Mouse (Mus musculus) cerebellum, adult 11 months (tissue): Measurements from ENCODE around the gene Zcchc7.
"Not testable (repeated sequence)": the region's sequence is repeated elsewhere in the genome, so short reads cannot be mapped to it uniquely, and the experiment has no call there.

Source experiments
- DNase-seq: peaks from one replicate; pipeline ENCODE4 v3.0.0; 2022

Zcchc7 gene

GRCm38 (mm10) chr4:44917907-44918306 lies 162.2 kb downstream of the Zcchc7 start:
- DNase-seq = no peak

- DNase-seq = no peak
Measured at GRCm38 (mm10) chr4:44920831-44921230, 165.2 kb downstream of the Zcchc7 start.

GRCm38 (mm10) chr4:44922466-44923128 lies 166.9 kb downstream of the Zcchc7 start:
- no peak for DNase-seq

DNA sequence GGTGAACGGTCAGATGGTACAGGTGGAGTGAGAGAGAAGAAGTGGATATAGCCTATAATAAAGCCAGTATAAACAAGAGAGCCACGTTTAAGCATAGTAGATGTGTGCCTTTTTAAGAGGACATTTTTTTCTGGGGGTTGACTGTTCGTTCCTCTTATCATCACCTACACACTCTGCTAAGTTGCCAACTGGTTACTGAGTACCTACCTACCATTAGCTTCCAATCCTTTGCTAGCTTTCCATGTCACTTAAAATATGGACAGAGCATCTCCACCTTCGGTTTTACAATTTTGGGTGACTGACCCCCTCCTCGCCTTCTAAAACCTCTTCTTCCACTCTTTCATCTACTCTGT lies 167.4 kb downstream of the Zcchc7 start:
- DNase-seq = no peak

GRCm38 (mm10) chr4:44927934-44928333 lies 172.3 kb downstream of the Zcchc7 start:
- DNase-seq = no peak

DNA sequence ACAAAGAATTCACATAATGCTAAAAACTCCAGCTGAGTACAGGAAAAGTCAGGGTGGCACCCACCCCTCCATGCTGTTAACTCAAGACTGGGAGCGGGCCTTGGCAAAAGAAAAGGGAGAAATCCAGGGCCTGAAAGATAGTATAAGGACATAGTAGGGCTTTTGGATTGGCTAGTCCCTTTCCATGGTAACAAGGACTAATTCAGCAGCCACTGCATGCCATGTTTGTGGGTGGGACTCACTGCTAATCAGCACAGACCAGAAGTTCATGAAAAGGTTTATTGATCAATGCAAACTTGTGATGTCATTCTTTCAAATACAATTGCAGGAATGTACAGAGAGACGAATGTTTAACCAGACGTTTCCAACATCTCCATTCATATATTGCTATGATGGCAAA lies 173.1 kb downstream of the Zcchc7 start:
- no peak for DNase-seq

GRCm38 (mm10) chr4:44930406-44930805 lies 174.7 kb downstream of the Zcchc7 start:
- no peak for DNase-seq

DNA sequence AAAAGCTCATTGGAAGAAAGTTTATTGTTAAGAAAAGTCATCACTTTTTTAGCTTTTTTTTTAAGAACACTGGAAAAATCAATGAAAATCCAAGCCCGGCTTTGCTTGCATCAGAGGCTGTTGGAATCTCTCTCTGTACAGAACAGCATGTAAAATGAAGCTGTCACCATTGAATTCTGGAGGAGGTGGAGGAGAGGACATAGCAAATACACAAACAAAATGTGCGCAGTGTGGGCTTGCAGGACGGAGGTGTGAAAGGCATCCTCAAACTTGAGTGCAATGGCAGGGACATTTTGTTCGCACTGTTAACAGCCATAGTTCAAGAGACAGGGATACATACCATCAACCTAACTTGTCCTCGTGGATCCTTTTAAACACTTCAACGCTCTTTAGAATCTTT lies 176.1 kb downstream of the Zcchc7 start:
- no peak for DNase-seq

DNA sequence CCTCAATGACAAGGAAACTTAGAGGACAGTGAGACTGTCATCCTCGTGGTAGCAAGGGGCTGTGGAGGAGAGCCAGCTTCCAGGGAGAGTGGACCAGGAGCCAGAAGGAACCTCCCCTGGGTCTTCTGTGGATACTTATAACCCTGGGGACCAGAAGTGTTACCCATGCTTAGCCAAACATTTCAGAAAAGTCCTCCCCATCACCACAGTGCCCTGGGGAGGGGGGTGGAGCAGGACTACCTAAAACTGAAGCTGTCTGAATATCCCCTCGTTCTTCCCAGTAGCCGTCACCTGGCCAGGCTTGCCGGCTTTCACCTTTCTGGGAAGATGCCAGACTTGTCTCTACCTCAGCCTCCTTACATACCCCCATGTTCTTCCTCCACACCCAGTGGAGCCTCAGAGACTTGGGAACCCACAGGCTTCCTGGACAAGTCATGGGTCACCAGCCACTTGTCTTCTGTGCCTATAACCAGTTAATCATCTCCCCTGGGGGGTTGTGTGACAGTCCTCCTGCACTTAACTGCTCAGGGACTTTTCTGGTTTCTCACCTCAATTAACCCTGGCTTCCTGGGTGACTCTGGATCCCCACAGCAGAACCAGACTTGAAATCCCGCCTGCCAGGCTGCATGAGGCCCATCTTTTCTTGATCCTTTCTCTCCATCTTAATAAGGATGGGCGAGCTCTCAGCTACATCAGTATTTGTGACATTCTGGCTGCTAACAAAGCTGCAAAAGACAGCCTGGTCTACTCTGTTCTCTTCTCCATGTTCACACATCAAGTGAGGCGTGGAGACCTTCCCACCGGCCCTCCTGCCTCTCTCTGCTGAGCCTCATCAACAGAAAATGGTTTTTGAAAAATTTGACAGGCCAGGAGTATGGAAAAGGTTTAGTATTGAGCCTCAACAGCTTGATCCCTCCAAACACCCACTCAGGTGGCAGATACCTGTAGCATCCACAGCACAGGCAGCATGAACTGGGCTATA lies 183.0 kb downstream of the Zcchc7 start:
- DNase-seq = no peak

DNA sequence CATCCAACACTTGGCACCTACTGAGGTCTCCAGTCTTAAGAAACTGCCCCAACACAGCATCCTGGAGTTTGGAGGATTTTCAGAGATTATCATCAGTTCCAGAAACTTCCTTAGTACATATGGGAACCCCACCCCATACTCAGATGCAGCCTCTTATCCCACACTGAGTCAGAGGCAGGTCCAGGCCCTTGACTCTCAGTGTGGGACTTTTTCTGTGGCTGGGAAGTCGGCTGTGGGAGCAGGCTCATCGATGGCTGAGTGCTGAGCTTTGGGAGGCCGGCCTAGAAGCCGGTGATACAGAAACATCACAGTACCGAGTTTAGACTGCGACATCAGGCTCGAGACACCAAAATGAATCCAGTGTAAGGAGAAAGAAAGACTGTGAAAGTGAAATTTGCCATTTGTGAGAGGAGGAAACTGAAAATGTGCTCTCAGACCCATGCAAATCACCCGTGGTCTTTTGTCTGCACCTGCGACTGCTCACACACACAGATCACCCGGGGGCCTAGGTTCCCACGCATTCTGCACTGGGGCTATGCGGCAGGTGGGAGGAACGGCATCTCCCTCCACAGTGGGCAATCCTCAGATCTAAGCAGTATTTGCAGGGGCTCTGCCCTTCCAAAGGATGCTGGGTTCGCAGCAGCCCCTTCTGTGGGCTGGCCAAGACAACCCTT lies 184.0 kb downstream of the Zcchc7 start:
- DNase-seq = no peak

DNA sequence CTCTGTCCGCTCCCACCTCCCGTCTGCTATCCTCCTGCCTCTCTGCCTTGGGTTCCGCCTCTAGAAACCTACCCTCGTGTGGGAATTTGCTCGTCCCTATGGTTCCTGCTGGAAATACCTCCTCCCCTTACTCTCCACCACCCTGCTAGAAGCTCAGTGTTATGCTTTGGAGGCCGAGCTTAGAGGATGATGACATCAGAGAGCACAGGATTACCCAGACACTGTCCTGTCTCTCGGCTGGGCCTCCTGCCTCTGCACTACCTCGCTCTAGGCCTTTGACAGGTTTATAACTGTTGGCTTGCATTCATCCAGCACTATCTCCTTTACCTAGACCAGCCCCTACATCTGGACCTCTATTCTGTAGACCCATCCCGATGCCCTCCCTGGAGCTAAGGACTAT lies 184.6 kb downstream of the Zcchc7 start:
- DNase-seq = no peak

- no peak for DNase-seq
Measured at GRCm38 (mm10) chr4:44942237-44942636, 186.6 kb downstream of the Zcchc7 start.

- DNase-seq = no peak
Measured at GRCm38 (mm10) chr4:44943480-44943879, 187.8 kb downstream of the Zcchc7 start.

DNA sequence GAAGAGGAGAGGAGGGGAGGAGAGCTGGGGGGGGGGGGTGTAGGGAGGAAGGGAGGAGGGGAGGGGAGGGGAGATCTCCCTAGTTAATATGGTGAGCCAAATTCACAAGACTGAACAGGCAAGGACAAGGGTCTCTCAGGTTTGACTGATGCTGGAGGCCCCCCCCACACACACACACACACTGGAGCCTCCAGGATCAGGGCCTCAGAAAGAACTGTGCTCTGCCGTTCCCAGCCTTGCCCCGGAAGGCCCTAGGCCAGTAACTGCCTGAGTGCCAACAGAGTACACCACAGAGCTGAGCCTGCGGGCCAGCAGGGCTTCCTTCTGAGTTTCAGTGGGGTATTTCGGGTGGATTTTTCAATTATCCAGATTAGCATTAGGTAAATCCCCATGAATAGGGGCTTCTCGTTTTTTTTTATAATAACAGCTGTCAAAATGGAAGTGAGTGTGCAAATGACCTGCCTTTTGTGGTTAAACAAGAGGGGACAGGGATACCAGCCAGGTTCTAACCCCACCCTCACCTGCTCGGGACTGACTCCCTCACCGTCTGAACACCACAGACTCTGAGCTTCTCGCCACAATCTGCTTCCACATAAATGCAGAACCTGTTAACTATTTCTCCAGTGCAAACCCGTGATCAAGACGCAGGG lies 188.9 kb downstream of the Zcchc7 start:
- no peak for DNase-seq

GRCm38 (mm10) chr4:44946126-44946525 lies 190.4 kb downstream of the Zcchc7 start:
- not testable (repeated sequence) for DNase-seq

DNA sequence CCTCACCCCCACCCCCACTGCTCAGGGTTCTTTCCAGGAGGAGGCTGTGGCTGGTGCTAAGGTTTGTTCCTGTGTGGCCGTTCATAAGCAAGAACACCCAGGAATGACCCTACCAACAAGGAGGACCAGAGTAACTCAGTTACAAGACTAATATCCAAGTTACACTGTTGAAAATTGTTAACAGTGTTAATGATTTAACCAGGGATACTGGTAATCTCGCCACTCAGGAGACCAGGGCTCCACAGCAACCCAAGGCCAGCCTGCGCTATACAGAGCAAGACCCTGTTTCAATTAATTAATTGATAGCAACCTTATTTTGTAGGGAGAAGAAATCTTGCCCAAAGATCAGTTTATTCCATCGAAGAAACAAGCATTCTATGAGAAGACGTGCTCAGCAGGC lies 191.8 kb downstream of the Zcchc7 start:
- no peak for DNase-seq

- DNase-seq = no peak
Measured at GRCm38 (mm10) chr4:44948314-44948713, 192.6 kb downstream of the Zcchc7 start.

DNA sequence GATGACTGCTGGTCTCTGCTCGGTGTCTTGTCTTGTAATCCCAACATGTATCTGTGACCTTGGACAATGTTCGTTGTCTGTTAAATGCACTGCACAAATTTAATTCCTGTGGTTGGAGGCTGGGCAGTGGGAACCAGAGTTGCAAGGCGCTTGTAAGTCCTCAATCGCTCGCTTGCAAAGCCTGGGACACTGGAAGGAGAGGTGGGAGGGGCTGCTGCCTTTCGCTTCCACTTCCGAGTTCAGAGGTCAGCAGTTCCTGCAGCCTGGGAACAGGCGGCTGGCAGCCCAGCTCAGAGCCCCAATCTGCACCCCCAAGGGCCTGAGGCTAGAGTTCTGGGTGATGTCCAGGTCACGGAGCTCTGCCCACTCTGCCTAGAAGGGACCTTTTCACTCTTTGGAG lies 197.4 kb downstream of the Zcchc7 start:
- DNase-seq = no peak

DNA sequence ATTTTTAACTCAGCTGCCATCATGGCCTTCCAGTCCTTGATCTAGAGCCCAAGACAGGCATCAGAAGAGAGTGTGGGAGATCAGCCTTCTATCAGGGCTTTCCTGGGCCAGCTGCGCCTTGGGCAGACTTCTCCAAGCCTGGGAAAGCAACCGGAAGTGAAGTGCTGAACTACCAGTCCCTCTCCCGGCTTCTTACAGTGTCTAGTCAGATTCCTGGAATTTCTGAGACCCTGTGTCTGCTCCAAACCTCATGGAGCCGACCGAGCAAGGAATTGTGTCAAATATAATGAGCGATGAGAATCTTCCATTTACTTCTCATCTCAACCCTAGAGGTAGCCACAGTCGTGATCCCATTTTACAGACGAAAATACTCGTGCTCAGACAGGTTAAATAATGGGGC lies 203.1 kb downstream of the Zcchc7 start:
- DNase-seq = no peak

DNA sequence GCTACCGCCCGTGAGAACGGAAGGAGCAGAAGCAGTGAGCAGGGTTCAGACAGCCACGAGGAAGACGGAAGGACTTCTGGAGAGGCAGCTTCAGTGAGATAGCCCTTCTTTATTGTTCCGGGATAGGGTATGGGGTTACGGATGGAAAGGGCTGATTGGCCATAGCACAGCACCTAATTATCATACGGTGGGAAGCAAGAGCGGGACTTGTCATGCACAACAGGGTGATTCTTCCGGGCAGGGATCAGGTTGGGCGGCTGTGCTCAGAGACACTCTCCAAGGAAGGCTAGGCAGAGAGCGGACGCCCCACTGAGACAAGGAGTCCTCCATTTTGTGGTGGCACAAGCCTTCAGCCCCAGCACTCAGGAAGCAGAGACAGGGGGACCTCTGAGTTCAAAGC lies 203.5 kb downstream of the Zcchc7 start:
- DNase-seq = no peak

DNA sequence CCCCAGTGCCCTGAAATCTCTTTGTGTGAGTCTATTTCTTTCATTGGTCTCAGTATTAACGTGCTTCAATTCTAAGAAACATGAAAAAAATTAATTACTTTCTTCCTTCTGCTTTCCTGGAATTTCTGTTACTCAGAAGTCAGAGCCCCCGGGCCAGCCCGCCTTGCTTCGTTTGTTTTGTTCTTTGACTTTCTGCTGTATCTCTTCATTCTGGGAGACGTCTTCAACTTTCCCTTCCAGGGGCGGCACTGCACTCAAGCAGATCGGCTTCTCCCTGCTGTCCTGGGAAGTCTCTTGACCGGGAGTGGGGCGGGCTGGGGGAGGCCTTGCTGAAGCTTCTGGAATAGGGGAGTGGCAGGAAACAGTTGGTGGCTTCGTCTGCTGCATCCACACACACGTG lies 207.5 kb downstream of the Zcchc7 start:
- no peak for DNase-seq

DNA sequence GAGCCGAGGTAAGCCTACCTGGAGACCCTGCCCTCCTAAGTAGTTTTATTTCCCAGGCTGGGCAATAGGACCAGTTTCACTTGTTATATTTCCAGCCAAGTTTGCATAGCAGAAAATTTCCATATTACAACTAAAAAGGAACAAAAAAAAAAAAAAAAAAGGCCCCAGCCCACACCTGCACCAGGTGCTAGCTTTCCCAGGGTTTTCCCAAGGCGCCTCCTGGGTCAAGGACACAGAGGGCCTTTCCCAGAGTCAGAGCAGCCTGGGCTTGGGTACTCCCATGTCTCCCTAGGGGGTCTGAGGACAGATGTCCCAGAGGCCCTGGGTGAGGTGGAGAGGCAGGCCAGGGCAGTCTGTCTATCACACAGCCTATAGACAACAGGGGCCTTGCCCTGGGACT lies 209.5 kb downstream of the Zcchc7 start:
- DNase-seq = no peak

- DNase-seq = no peak
Measured at GRCm38 (mm10) chr4:44965736-44966135, 210.1 kb downstream of the Zcchc7 start.
